Mouse (Mus musculus): ENCODE results near the gene Fcho1.

DNA sequence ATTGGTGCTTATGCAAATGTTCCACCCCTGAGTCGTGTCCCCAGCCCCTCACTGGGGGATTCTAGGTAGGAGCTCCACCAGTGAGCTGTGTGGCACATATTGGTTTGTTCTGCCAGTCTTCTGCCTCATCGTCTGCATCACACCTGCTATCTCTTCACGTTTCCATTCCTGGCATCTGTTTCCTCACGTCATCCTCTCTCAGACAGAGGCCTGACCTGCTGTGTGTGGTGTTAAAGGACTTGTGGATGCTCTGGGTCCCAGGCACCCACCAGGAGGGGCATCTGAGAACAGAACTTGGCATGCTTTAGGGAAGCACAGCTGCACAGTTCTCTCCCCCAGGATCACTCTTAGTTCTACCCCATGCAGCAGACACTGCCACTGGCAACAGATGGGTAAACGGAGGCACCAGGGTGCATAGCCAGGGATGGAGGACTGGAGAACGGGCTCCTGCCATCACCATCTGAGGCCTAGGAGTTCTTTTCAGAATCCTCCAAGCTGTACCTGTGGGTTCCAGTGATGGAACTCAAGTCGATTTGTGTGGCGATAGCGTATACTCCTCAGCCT is 50.0 kb downstream of the Fcho1 start:
- no peak for TF ChIP-seq CTCF (IDR thresholded peaks at IDR 0.05; ENCODE audit: insufficient read depth, low read length)
- TF ChIP-seq POLR2A (IDR thresholded peaks at IDR 0.05; ENCODE audit: borderline replicate concordance, extremely low read depth, low read depth, low read length): no peak

All from lung, adult 2 months (tissue).